Mouse (Mus musculus) CH12.LX (cell line): ENCODE results near the gene Cdk5rap2. TPM values are rescaled to one million over a fixed set of nuclear protein-coding genes. Genes with fewer than 3 reads are reported as not detected.

ENCODE experiments used
- DNase-seq: peaks from one replicate; pipeline ENCODE4 v3.0.0-alpha.2; 2013; ENCODE audit errors: extremely low read depth
- H3K27ac ChIP-seq: 2 replicates; pipeline ENCODE4 v1.5.1; 2012; ENCODE audit warnings: low read depth, mild to moderate bottlenecking, control low read depth, moderate library complexity; ENCODE audit not compliant: insufficient read depth
- H3K27me3 ChIP-seq: replicated peaks from 2 replicates; pipeline ENCODE3; 2012; ENCODE audit warnings: inconsistent platforms
- H3K36me3 ChIP-seq, 2 experiments: replicated peaks in 1 of 2; 2 replicates each; pipeline versions ENCODE3 to v1.6.1; 2012; ENCODE audit warnings: inconsistent platforms in 1 of 2, low read length in 1 of 2, mild to moderate bottlenecking in 1 of 2, mixed read lengths in 1 of 2, moderate library complexity in 1 of 2; ENCODE audit not compliant: control insufficient read depth in 1 of 2, insufficient read depth in 1 of 2
- H3K4me1 ChIP-seq, 2 experiments: 2 replicates each; pipeline ENCODE4 v1.6.1; 2012; ENCODE audit warnings: inconsistent platforms in 1 of 2, moderate library complexity in 1 of 2; ENCODE audit not compliant: insufficient read depth in 2 of 2, control insufficient read depth in 1 of 2
- H3K4me2 ChIP-seq: 2 replicates; pipeline ENCODE4 v1.6.1; 2012; ENCODE audit warnings: low read depth, mild to moderate bottlenecking, control low read depth; ENCODE audit not compliant: poor library complexity, insufficient read depth, severe bottlenecking
- H3K4me3 ChIP-seq, 3 experiments: fragments of 150-350 bp in 1 of 3; sonication (generic) in 1 of 3; replicated peaks in 1 of 3; 2 replicates each; pipeline versions ENCODE3 to v1.5.1; 2011 to 2012; ENCODE audit warnings: low read depth in 2 of 3, low read length in 2 of 3, mild to moderate bottlenecking in 2 of 3, moderate library complexity in 2 of 3, control low read depth in 1 of 3, improper control_type of control experiment in 1 of 3, inconsistent platforms in 1 of 3, mixed read lengths in 1 of 3; ENCODE audit not compliant: poor library complexity in 1 of 3
- H3K79me2 ChIP-seq: replicated peaks from 2 replicates; pipeline ENCODE4 v1.6.1; 2012; ENCODE audit warnings: mild to moderate bottlenecking, moderate library complexity; ENCODE audit not compliant: control insufficient read depth, poor library complexity, insufficient read depth, severe bottlenecking; ENCODE audit errors: extremely low read depth
- H3K9ac ChIP-seq: 2 replicates; pipeline ENCODE4 v1.6.1; 2012; ENCODE audit warnings: low read depth, mild to moderate bottlenecking, control low read depth, moderate library complexity; ENCODE audit not compliant: insufficient read depth
- H3K9me3 ChIP-seq: replicated peaks from 2 replicates; pipeline ENCODE3; 2012; ENCODE audit warnings: low read length, inconsistent platforms, mixed read lengths
- CTCF ChIP-seq, 2 experiments: IDR thresholded peaks in 1 of 2; conservative IDR thresholded peaks in 1 of 2; 2 replicates each; pipeline ENCODE4 v1.5.1; 2011 to 2012; ENCODE audit warnings: low read depth in 2 of 2, low read length in 2 of 2, improper control_type of control experiment in 1 of 2, inconsistent platforms in 1 of 2, mild to moderate bottlenecking in 1 of 2, moderate library complexity in 1 of 2
- GABPA ChIP-seq: IDR thresholded peaks from 2 replicates; pipeline ENCODE4 v1.6.1; 2012; ENCODE audit warnings: low read depth, low read length, improper control_type of control experiment, inconsistent platforms; ENCODE audit not compliant: insufficient replicate concordance
- HCFC1 ChIP-seq: IDR thresholded peaks from 2 replicates; pipeline ENCODE4 v1.6.1; 2012; ENCODE audit warnings: low read depth, mild to moderate bottlenecking, inconsistent platforms, low read length, improper control_type of control experiment
- IRF4 ChIP-seq: IDR thresholded peaks from 2 replicates; pipeline ENCODE4 v1.6.1; 2014; ENCODE audit warnings: low read depth, mild to moderate bottlenecking, inconsistent platforms, low read length, improper control_type of control experiment
- JUN ChIP-seq: IDR thresholded peaks from 2 replicates; pipeline ENCODE4 v1.6.1; 2011; ENCODE audit warnings: low read depth, mild to moderate bottlenecking, low read length, improper control_type of control experiment, moderate library complexity; ENCODE audit not compliant: insufficient read depth
- KAT2A ChIP-seq: IDR thresholded peaks from 2 replicates; pipeline ENCODE4 v1.6.1; 2012; ENCODE audit warnings: low read length, improper control_type of control experiment, inconsistent platforms; ENCODE audit not compliant: insufficient replicate concordance
- MXI1 ChIP-seq: IDR thresholded peaks from 2 replicates; pipeline ENCODE4 v1.6.1; 2011; ENCODE audit warnings: mild to moderate bottlenecking, low read depth, low read length, improper control_type of control experiment
- NELFE ChIP-seq: IDR thresholded peaks from 2 replicates; pipeline ENCODE4 v1.6.1; 2011; ENCODE audit warnings: low read depth, low read length, improper control_type of control experiment
- PAX5 ChIP-seq: IDR thresholded peaks from 2 replicates; pipeline ENCODE4 v1.6.1; 2012; ENCODE audit warnings: low read length, inconsistent platforms, mixed read lengths
- RAD21 ChIP-seq: IDR thresholded peaks from 2 replicates; pipeline ENCODE4 v1.6.1; 2011; ENCODE audit warnings: low read depth, mild to moderate bottlenecking, low read length, improper control_type of control experiment, moderate library complexity
- RCOR1 ChIP-seq: conservative IDR thresholded peaks from 2 replicates; pipeline ENCODE4 v1.6.1; 2012; ENCODE audit warnings: low read depth, mild to moderate bottlenecking, inconsistent platforms, low read length, improper control_type of control experiment
- dilution Hi-C: fragments of 300-500 bp; cut with MboI; formaldehyde crosslinking; loops from 2 replicates; pipeline ENCODE4 v1.14.3; 2020; ENCODE audit warnings: low sequenced_read_pairs; ENCODE audit not compliant: extremely low pct_unique_long_range_greater_than_20kb, extremely low pct_ligation_motif_present
- in situ Hi-C: fragments of 300-500 bp; cut with MboI; formaldehyde crosslinking; loops from 3 replicates; pipeline ENCODE4 v1.14.3; 2019; ENCODE audit warnings: low sequenced_read_pairs, low pct_ligation_motif_present, low pct_unique_long_range_greater_than_20kb, mixed read lengths
- polyA plus RNA-seq: library from polyadenylated mRNA; unstranded; fragments of >175 nt; gene quantifications from 2 replicates; pipeline ENCODE4 v1.2.1, GENCODE M21; 2012; ENCODE audit warnings: low read depth; ENCODE audit not compliant: insufficient read length
- total RNA-seq, 2 experiments: library from RNA; depleted of rRNA; stranded (reverse); fragments of 300-350 nt in 1 of 2; fragments of >200 nt in 1 of 2; gene quantifications; 2 replicates each; pipeline ENCODE4 v1.2.3; 2012 to 2014

Cdk5rap2 gene
- total and polyA plus RNA-seq, 3 experiments = 12.1 to 26.3 (median 15.9) TPM

DNA sequence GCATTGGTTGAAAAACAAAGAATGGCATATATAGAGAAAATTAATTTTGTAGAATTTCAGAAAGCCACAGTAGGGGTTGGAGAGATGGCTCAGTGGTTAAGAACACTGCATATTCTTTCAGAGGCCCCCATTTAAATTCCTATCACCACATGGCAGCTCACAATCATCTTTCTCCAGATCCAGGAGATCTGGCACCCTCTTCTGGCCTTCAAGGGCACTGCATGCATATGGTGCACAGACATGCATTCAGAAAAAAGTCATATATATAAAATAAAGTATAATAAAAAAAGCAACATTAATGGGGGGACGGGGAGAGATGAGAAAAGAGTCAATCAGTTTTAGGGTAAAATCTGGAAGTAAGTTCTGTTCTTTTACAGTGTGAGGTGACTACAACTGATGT is 39.4 kb upstream of the Cdk5rap2 start:
- Histone ChIP-seq H3K4me3 (no peak overlapping the region), H3K4me2 (no peak overlapping the region), H3K9me3 (no peaks in the 10 kb centered on the region), H3K27ac (no peak overlapping the region), H3K27me3 (no peaks in the 10 kb centered on the region), H3K9ac (no peak overlapping the region), H3K36me3 (no peaks in the 10 kb centered on the region), H3K79me2 (no peaks in the 10 kb centered on the region), H3K4me1 (no peaks in the 10 kb centered on the region)
- DNase-seq = peak; percentile 4
- TF ChIP-seq CTCF (conservative IDR thresholded peaks at IDR 0.05 in 1 of 2, IDR thresholded peaks at IDR 0.05 in 1 of 2; ENCODE audit: low read depth in 2 of 2, low read length in 2 of 2) (peak in 1 of 2 experiments; percentile 43; a peak in 2 of 4 replicates), IRF4 (no peak), RAD21 (peak; percentile 14)
- dilution Hi-C loops (no loop called here), in situ Hi-C loops (loop anchor here (25.0 kb wide), 1 partner anchor 138 kb away; no protein-coding TSS in a partner anchor)

DNA sequence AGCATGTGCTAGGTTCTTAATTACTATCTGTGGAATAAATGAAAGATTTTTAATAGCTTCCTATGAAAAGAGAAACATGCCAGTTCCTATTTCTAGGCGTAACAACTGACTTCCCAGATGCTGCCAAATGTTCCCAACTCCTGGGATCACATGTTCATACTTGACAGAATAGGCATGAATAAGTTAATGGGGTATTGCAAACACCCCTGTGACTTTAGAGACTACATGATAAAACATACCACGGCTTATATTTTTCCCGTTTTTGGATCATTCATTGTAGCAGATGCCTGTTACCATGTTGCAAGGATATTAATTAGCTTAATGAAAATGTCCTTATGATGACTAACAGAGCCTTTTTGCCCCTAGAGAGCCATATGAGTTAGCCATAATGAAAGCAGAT is 36.5 kb upstream of the Cdk5rap2 start:
- Histone ChIP-seq H3K27ac (no peak overlapping the region), H3K36me3 (no peaks in the 10 kb centered on the region), H3K4me1 (no peaks in the 10 kb centered on the region), H3K4me3 (no peak overlapping the region), H3K9ac (no peak overlapping the region), H3K79me2 (no peaks in the 10 kb centered on the region), H3K9me3 (no peaks in the 10 kb centered on the region), H3K4me2 (no peak overlapping the region), H3K27me3 (no peaks in the 10 kb centered on the region)
- TF ChIP-seq JUN = no peak
- dilution Hi-C loops = no loop called here
- DNase-seq = no peak
- in situ Hi-C loops = no loop called here

DNA sequence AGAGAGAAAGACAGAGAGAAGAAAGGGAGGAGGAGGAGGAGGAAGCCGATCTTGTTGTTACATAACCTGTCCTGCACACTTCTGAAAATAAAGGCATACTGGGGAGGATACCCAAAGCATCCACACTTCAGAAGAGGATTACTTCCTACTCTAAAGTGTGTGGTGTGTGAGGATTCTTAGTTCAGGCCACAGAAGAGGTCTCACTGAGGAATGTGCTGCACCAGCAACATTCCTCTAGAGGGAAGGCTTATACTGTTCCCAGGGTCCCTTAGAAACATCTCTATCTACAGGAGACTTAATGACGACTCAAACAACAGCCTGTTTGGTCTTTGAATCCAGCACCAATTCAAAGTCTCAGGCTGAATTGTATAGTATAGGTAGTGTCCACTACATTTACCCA is 10.0 kb upstream of the Cdk5rap2 start:
- Histone ChIP-seq H3K4me3 (no peak overlapping the region), H3K9me3 (no peaks in the 10 kb centered on the region), H3K36me3 (no peaks in the 10 kb centered on the region), H3K27me3 (no peaks in the 10 kb centered on the region), H3K4me1 (no peaks in the 10 kb centered on the region), H3K79me2 (no peaks in the 10 kb centered on the region), H3K27ac (no peak overlapping the region), H3K9ac (no peak overlapping the region), H3K4me2 (no peak overlapping the region)
- no peak for DNase-seq
- TF ChIP-seq NELFE = no peak
- TF ChIP-seq MXI1 = no peak
- no peak for TF ChIP-seq RCOR1
- TF ChIP-seq GABPA = no peak
- TF ChIP-seq KAT2A = no peak
- TF ChIP-seq HCFC1 = no peak
- no peak for TF ChIP-seq PAX5
- in situ Hi-C loops (no loop called here), dilution Hi-C loops (no loop called here)
